Mouse (Mus musculus) heart, adult 2 months (tissue): Measurements from ENCODE around the gene Dhrs4. TPM values are rescaled to one million over a fixed set of nuclear protein-coding genes. Genes with fewer than 3 reads are reported as not detected.

Experiments used
- DNase-seq, 2 experiments: peaks; one replicate each; pipeline ENCODE4 v3.0.0; 2021
- H3K27ac ChIP-seq: fragments of 200-600 bp; 2 replicates; pipeline ENCODE4 v1.8.1; 2022
- H3K27me3 ChIP-seq: fragments of 200-500 bp; 2 replicates; pipeline ENCODE4 v1.6.1; 2012; ENCODE audit warnings: mild to moderate bottlenecking, low read length, inconsistent platforms, mixed read lengths; ENCODE audit not compliant: control insufficient read depth, insufficient read depth
- H3K36me3 ChIP-seq: fragments of 200-500 bp; 2 replicates; pipeline ENCODE4 v1.6.1; 2012; ENCODE audit warnings: low read length, inconsistent platforms; ENCODE audit not compliant: control insufficient read depth, insufficient read depth
- H3K4me1 ChIP-seq: fragments of 200-500 bp; 2 replicates; pipeline ENCODE4 v1.6.1; 2011; ENCODE audit warnings: low read length; ENCODE audit not compliant: control insufficient read depth, insufficient read depth
- H3K4me3 ChIP-seq: fragments of 200-600 bp; 2 replicates; pipeline ENCODE4 v1.8.1; 2022
- H3K79me2 ChIP-seq: fragments of 200-500 bp; replicated peaks from 2 replicates; pipeline ENCODE4 v1.6.1; 2012; ENCODE audit warnings: mild to moderate bottlenecking, inconsistent platforms, low read length, moderate library complexity, mixed read lengths; ENCODE audit not compliant: control insufficient read depth, insufficient read depth
- H3K9ac ChIP-seq: fragments of 200-500 bp; 2 replicates; pipeline ENCODE4 v1.6.1; 2012; ENCODE audit warnings: low read depth, mild to moderate bottlenecking, control low read depth, inconsistent platforms, low read length, mixed read lengths
- CTCF ChIP-seq: fragments of 200-600 bp; IDR thresholded peaks from 2 replicates; pipeline ENCODE4 v1.8.1; 2022; ENCODE audit warnings: antibody characterized with exemption, mild to moderate bottlenecking, moderate library complexity
- EP300 ChIP-seq: fragments of 200-500 bp; IDR thresholded peaks from 2 replicates; pipeline ENCODE4 v1.6.1; 2011; ENCODE audit warnings: low read depth, low read length, control low read depth; ENCODE audit not compliant: insufficient read depth
- POLR2A ChIP-seq: fragments of 200-500 bp; IDR thresholded peaks from 2 replicates; pipeline ENCODE4 v1.6.1; 2011; ENCODE audit warnings: mild to moderate bottlenecking, low read depth, low read length, control low read depth; ENCODE audit not compliant: insufficient read depth
- WGBS: fragments of 180-500 bp; shearing (Covaris S2); methylation state at CpG from one replicate; pipeline ENCODE4 v1.1.7; 2018; 5-methylcytosine and 5-hydroxymethylcytosine counted together
- intact Hi-C: fragments of 180-260 bp; cut with DNase I; formaldehyde crosslinking; loops from one replicate; pipeline ENCODE4 v1.15.1; 2025
- polyA plus RNA-seq: library from polyadenylated mRNA; depleted of rRNA; stranded (reverse); fragments of >200 nt; gene quantifications from 2 replicates; pipeline ENCODE4 v1.2.3, GENCODE M21; 2012
- total RNA-seq, 2 experiments: library from RNA; stranded (reverse); gene quantifications; 2 replicates each; pipeline ENCODE4 v1.2.3; 2021

Dhrs4 gene
- total and polyA plus RNA-seq, 3 experiments = 64.7 to 125 (median 106) TPM

- H3K27ac ChIP-seq = no peak overlapping the region
- no peak overlapping the region for H3K9ac ChIP-seq
- no peak for DNase-seq
- WGBS = 65% methylated on average over 16 of the region's 16 CpGs
- TF ChIP-seq POLR2A (no peak), CTCF (no peak), EP300 (no peak)
- H3K36me3 ChIP-seq = no peaks in the 10 kb centered on the region
- H3K79me2 ChIP-seq = no peaks in the 10 kb centered on the region
- H3K4me1 ChIP-seq = no peaks in the 10 kb centered on the region; the same call in 1 of the 2 replicates
- intact Hi-C loops = loop anchor here (1.0 to 5.0 kb wide), 3 partner anchors 40 to 105 kb away; partner anchors contain the start of gene Irf9
- no peaks in the 10 kb centered on the region for H3K27me3 ChIP-seq
- no peak overlapping the region for H3K4me3 ChIP-seq
These were observed 18.3 kb downstream of the Dhrs4 start for GRCm38 (mm10) chr14:55496761-55497448.

GRCm38 (mm10) chr14:55497449-55497821 lies 18.9 kb downstream of the Dhrs4 start:
- Histone ChIP-seq H3K27ac (no peak overlapping the region), H3K36me3 (no peaks in the 10 kb centered on the region), H3K4me1 (no peaks in the 10 kb centered on the region; the same call in 1 of the 2 replicates), H3K9ac (0 out of 2 replicates have a peak overlapping the region, but pooled peaks have one; percentile 14), H3K4me3 (no peak overlapping the region), H3K79me2 (no peaks in the 10 kb centered on the region), H3K27me3 (no peaks in the 10 kb centered on the region)
- WGBS = 35% methylated on average over 6 of the region's 6 CpGs
- peak; percentile 82 to 93 for DNase-seq
- intact Hi-C loops = loop anchor here (1.0 to 5.0 kb wide), 3 partner anchors 39 to 105 kb away; partner anchors contain the start of gene Irf9
- 0 out of 2 replicates have a peak, but pooled peaks have one; percentile 72 for TF ChIP-seq EP300
- peak; percentile 86 for TF ChIP-seq CTCF
- TF ChIP-seq POLR2A = no peak

DNA sequence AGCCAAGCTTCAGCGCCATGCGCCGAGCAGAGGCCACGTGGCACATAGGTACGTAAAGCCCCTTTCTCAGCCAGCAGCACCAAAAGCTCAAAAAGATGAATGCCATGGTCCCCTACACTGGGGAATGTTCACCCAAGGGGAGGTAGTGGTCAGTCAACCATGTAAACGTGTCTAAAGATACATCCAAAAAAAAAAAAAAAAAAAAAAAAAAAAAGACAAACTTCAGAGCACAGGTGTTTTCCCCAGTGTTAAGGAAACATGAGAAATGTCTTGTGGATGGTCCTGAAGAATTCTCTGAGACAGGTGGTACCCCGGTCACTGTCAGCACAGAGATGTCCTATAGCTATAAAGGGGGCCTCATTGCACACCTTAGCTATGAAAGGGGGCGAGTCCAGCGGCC lies 27.1 kb downstream of the Dhrs4 start:
- no peaks in the 10 kb centered on the region for H3K27me3 ChIP-seq
- H3K79me2 ChIP-seq = no peaks in the 10 kb centered on the region
- 88% methylated on average over 9 of the region's 9 CpGs for WGBS
- H3K4me3 ChIP-seq = no peak overlapping the region
- DNase-seq = no peak
- no peak overlapping the region for H3K27ac ChIP-seq
- intact Hi-C loops = no loop called here
- no peak for TF ChIP-seq CTCF
- no peak for TF ChIP-seq POLR2A
- TF ChIP-seq EP300 = no peak
- no peaks in the 10 kb centered on the region for H3K4me1 ChIP-seq
- H3K36me3 ChIP-seq = no peaks in the 10 kb centered on the region
- no peak overlapping the region for H3K9ac ChIP-seq

GRCm38 (mm10) chr14:55507801-55508200 lies 29.2 kb downstream of the Dhrs4 start:
- Histone ChIP-seq H3K36me3 (no peaks in the 10 kb centered on the region), H3K4me3 (no peak overlapping the region), H3K9ac (no peak overlapping the region), H3K27me3 (no peaks in the 10 kb centered on the region; the same call in 1 of the 2 replicates), H3K4me1 (no peaks in the 10 kb centered on the region), H3K79me2 (no peaks in the 10 kb centered on the region), H3K27ac (no peak overlapping the region)
- TF ChIP-seq EP300 (no peak), POLR2A (no peak), CTCF (no peak)
- DNase-seq = no peak
- WGBS = 57% methylated on average over 7 of the region's 7 CpGs
- intact Hi-C loops = no loop called here

DNA sequence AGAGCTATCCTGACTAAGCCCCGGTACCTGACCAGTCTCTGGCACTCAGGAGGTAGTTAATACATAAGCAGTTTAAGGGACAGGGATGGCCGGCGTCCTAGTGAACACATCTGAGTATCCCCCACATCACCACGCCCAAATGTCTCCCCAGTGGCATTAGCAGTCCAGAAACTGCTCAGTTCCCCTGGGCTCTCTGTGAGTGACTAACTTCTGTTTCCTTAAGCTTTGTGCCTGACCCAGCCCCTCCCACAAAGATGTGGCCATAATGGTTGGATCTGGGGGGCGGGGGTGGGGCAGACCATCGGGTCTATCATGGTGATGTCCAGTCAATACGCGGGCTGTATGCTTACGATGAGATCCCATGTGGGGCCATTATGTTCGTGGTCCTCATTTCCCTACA lies 31.0 kb downstream of the Dhrs4 start:
- Histone ChIP-seq H3K4me1 (no peaks in the 10 kb centered on the region), H3K4me3 (no peak overlapping the region), H3K9ac (no peak overlapping the region), H3K79me2 (no peaks in the 10 kb centered on the region), H3K36me3 (no peaks in the 10 kb centered on the region), H3K27me3 (no peaks in the 10 kb centered on the region; the same call in 1 of the 2 replicates), H3K27ac (no peak overlapping the region)
- TF ChIP-seq CTCF (no peak), EP300 (no peak), POLR2A (no peak)
- no peak for DNase-seq
- intact Hi-C loops = no loop called here
- WGBS = 69% methylated on average over 10 of the region's 10 CpGs

DNA sequence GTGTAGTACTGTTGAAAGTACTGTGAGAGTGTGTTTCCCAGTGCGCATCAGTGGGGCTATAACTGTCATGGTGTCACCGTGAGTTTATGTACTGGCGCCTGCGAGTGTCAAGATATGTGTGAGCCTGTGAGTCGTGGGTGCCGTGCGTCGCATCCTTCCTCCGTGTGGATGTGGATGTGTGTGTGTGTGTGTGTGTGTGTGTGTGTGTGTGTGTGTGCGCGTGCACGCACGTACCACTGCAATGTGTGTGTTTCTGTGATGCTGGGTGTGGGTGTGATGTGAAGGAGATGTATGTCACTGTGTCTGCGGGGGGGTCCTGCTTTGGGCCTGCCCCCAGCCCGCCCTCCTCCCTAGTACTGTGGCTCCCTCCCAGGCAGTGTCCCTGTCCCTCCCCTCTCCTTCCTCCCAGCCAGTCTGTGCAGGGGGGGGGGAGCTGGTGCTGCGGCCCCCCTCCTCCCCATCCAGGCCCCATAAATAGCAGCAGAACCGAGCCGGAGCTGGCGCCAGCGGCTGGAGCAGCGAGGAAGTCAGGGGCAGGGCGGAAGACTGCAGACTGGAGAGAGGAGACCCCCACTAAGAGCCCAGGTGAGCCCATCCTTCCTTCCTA lies 31.7 kb downstream of the Dhrs4 start, which contains the start of gene Cpne6:
Gene Cpne6, plus strand, starts transcription at position 321 of the 607 bp plus-strand sequence.
- 41% methylated on average over 18 of the region's 22 CpGs for WGBS
- Histone ChIP-seq H3K9ac (no peak within 1 kb of the TSS), H3K4me1 (no peaks in the 10 kb centered on the region), H3K36me3 (no peaks in the 10 kb centered on the region), H3K27ac (no peak within 1 kb of the TSS), H3K27me3 (no peaks in the 10 kb centered on the region; the same call in 1 of the 2 replicates), H3K4me3 (no peak within 1 kb of the TSS), H3K79me2 (no peaks in the 10 kb centered on the region)
- no peak for TF ChIP-seq POLR2A
- no peak for TF ChIP-seq EP300
- no peak for DNase-seq
- intact Hi-C loops = no loop called here
